Mouse (Mus musculus): ENCODE data around the gene Sdsl. TPM values are rescaled to one million over a fixed set of nuclear protein-coding genes. Genes with fewer than 3 reads are reported as not detected.

The Sdsl gene
- total and polyA plus RNA-seq, 2 experiments from 2014 or later: 20.7 to 30.3 TPM

DNA sequence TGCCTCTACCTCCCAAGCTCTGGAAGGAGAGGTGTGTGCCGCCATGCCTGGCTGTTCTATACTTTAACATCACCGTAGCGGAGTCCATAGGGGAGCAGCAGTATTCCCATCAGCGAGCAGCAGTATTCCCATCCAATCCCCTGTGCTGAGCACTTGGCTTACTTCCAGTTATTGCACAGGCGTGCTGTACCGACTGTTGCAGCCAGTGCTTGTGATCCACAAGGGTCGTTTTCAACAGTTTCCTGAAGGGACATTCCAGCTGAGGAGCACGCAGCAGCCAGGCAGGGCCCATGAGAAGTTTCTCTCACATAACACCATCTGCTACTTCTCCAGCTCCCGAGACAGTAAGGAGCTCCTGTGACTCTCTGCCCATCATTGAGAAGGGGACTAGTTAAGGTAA, 33.9 kb upstream of the Sdsl start:
- Histone ChIP-seq H3K4me1 (ENCODE audit: control insufficient read depth, insufficient read depth) (peaks cover 15% of the 10 kb centered on the region), H3K36me3 (replicated peaks; ENCODE audit: control insufficient read depth, insufficient read depth, low read length) (no peaks in the 10 kb centered on the region), H3K4me3 (ENCODE audit: low read depth, low read length) (no peak overlapping the region), H3K27ac (ENCODE audit: low read depth) (no peak overlapping the region), H3K27me3 (ENCODE audit: control insufficient read depth, insufficient read depth, low read length) (no peaks in the 10 kb centered on the region), H3K4me2 (ENCODE audit: low read depth, low read length) (no peak overlapping the region), H3K9ac (replicated peaks; ENCODE audit: low read depth, low read length) (no peak overlapping the region), H3K9me3 (replicated peaks; ENCODE audit: control insufficient read depth, low read length) (no peaks in the 10 kb centered on the region)
- 25% methylated on average over 9 of the region's 9 CpGs for WGBS
- TF ChIP-seq EP300 (IDR thresholded peaks at IDR 0.05; ENCODE audit: low read depth): no peak
- TF ChIP-seq CTCF (IDR thresholded peaks at IDR 0.05; ENCODE audit: low read depth): no peak
- ATAC-seq (ENCODE audit: insufficient read depth, low read depth): no peak
- DNase-seq (ENCODE audit: low spot score): no peak

DNA sequence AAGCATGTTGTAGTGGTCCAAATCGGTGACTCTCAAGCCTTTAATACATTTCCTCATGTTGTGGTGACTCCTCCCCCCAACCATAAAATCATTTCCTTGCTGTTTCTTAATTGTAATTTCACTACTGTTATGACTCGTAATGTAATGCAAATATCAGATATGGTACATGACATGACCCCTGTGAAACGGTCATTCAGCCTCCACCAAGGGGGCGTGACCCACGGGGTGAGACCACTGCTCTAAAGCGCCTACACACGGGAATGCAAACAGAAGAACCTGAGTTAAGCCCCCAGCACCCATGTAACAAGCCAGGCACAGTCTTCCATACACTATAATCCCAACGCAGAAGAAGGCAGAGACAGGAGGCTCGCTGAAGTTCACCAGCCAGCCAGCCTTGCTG, 33.2 kb upstream of the Sdsl start:
- no peak overlapping the region for H3K4me3 ChIP-seq (ENCODE audit: low read depth, low read length)
- H3K9me3 ChIP-seq (replicated peaks; ENCODE audit: control insufficient read depth, low read length): no peaks in the 10 kb centered on the region
- TF ChIP-seq EP300 (IDR thresholded peaks at IDR 0.05; ENCODE audit: low read depth) (no peak), CTCF (IDR thresholded peaks at IDR 0.05; ENCODE audit: low read depth) (no peak)
- no peak overlapping the region for H3K9ac ChIP-seq (replicated peaks; ENCODE audit: low read depth, low read length)
- H3K4me1 ChIP-seq (ENCODE audit: control insufficient read depth, insufficient read depth): peaks cover 15% of the 10 kb centered on the region
- no peak overlapping the region for H3K27ac ChIP-seq (ENCODE audit: low read depth)
- 62% methylated on average over 9 of the region's 9 CpGs for WGBS
- H3K36me3 ChIP-seq (replicated peaks; ENCODE audit: control insufficient read depth, insufficient read depth, low read length): no peaks in the 10 kb centered on the region
- H3K4me2 ChIP-seq (ENCODE audit: low read depth, low read length): no peak overlapping the region
- ATAC-seq (ENCODE audit: insufficient read depth, low read depth): no peak
- H3K27me3 ChIP-seq (ENCODE audit: control insufficient read depth, insufficient read depth, low read length): no peaks in the 10 kb centered on the region
- DNase-seq (ENCODE audit: low spot score): no peak

DNA sequence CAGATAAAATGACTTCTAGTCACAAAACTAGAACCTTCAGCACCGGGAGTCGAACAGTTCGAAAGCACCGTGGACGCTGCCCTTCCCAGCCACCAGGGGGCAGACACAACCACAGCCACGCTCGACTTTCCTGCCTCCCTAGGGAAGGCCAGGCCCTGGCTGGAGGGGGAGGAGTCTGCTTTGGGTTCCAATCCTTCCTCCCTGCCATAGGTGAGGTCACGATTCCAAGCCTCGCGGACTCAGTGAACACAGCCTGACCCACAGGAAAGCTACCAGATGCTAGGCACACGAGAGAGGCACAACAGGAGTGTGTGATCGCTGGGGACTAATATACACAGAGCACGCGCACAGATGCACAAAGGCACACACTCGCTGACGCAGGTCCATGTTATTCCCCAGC, 32.8 kb upstream of the Sdsl start:
- no peak overlapping the region for H3K27ac ChIP-seq (ENCODE audit: low read depth)
- ATAC-seq (ENCODE audit: insufficient read depth, low read depth): peak; percentile 28; the same call in 1 of the 2 replicates
- H3K4me1 ChIP-seq (ENCODE audit: control insufficient read depth, insufficient read depth): peaks cover 15% of the 10 kb centered on the region
- H3K4me3 ChIP-seq (ENCODE audit: low read depth, low read length): no peak overlapping the region
- peak; percentile 85 for TF ChIP-seq CTCF (IDR thresholded peaks at IDR 0.05; ENCODE audit: low read depth)
- TF ChIP-seq EP300 (IDR thresholded peaks at IDR 0.05; ENCODE audit: low read depth): no peak
- H3K9me3 ChIP-seq (replicated peaks; ENCODE audit: control insufficient read depth, low read length): no peaks in the 10 kb centered on the region
- no peak overlapping the region for H3K9ac ChIP-seq (replicated peaks; ENCODE audit: low read depth, low read length)
- H3K36me3 ChIP-seq (replicated peaks; ENCODE audit: control insufficient read depth, insufficient read depth, low read length): no peaks in the 10 kb centered on the region
- no peak overlapping the region for H3K4me2 ChIP-seq (ENCODE audit: low read depth, low read length)
- no peaks in the 10 kb centered on the region for H3K27me3 ChIP-seq (ENCODE audit: control insufficient read depth, insufficient read depth, low read length)
- peak; percentile 63 for DNase-seq (ENCODE audit: low spot score)
- WGBS: 24% methylated on average over 16 of the region's 16 CpGs

DNA sequence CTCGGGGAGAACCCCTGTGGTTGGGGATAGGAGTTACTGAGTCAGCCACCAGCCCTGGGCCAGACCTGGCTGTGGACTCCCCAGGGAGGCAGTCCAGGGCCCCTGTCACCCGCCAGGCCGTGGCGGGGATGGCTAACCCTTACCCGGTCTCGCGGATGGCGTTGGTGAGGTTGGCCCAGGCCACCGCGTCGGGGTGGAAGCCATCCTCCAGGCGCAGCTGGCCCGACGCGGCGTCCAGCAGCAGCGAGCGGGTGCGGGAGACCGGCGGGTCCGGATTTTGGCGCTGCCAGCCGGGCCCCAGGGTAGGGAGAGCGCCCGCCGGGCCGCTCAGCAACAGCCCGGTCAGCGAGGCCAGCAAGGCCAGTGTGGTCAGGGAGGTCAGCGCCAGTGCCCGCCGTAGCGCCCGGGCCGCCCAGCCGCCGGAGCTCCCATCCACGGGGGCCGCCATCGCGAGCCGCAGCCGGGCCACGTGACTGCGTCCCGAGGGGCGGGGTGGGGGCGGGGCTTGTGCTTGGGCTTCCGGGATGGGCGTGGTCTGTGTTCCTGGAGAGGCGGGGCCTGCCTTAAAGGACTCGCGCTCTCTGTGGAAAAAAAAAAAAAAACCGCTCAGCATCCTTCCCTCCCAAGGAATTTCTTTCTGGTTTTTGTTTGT, 30.7 kb upstream of the Sdsl start, which contains the start of gene Plbd2:
Gene Plbd2, minus strand, starts transcription at position 482 of the 652 bp plus-strand sequence.
- H3K9ac ChIP-seq (replicated peaks; ENCODE audit: low read depth, low read length): peak within 1 kb of the TSS; percentile 83
- H3K27me3 ChIP-seq (ENCODE audit: control insufficient read depth, insufficient read depth, low read length): no peaks in the 10 kb centered on the region
- peaks cover 15% of the 10 kb centered on the region for H3K4me1 ChIP-seq (ENCODE audit: control insufficient read depth, insufficient read depth)
- ATAC-seq (ENCODE audit: insufficient read depth, low read depth): peak; percentile 91
- H3K27ac ChIP-seq (ENCODE audit: low read depth): peak within 1 kb of the TSS; percentile 31
- H3K9me3 ChIP-seq (replicated peaks; ENCODE audit: control insufficient read depth, low read length): no peaks in the 10 kb centered on the region
- peak within 1 kb of the TSS; percentile 93 for H3K4me3 ChIP-seq (ENCODE audit: low read depth, low read length)
- H3K36me3 ChIP-seq (replicated peaks; ENCODE audit: control insufficient read depth, insufficient read depth, low read length): peaks cover 6% of the 10 kb centered on the region; the same call in 1 of the 2 replicates
- TF ChIP-seq CTCF (IDR thresholded peaks at IDR 0.05; ENCODE audit: low read depth) (no peak), EP300 (IDR thresholded peaks at IDR 0.05; ENCODE audit: low read depth) (no peak)
- peak; percentile 89 for DNase-seq (ENCODE audit: low spot score)
- 1% methylated on average over 37 of the region's 55 CpGs for WGBS
- peak within 1 kb of the TSS; percentile 98 for H3K4me2 ChIP-seq (ENCODE audit: low read depth, low read length)

DNA sequence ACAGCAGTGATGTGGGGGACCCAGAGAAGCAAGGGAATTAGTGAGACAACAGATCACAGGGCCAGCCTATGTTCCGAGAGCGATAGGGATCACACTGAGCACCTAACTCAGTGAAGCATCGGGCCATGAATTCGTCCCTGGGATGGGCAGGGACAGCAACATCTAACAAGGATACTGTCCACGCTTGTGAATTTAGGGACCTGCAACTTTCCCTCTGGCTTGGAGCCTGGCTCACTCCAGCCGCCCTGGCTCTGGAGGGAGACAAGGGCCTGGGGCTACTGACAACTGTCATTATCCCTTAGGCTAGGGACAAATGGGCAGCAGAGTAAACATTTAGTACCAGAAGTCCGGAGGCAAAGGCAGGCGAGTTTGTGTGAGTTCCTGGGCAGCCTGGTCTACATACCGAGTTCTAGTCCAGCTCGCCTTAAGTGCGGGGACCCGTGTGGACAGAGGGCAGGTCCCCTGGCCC, 30.1 kb upstream of the Sdsl start:
- Histone ChIP-seq H3K36me3 (replicated peaks; ENCODE audit: control insufficient read depth, insufficient read depth, low read length) (peaks cover 12% of the 10 kb centered on the region; the same call in 1 of the 2 replicates), H3K4me2 (ENCODE audit: low read depth, low read length) (peak overlapping the region; percentile 98), H3K27me3 (ENCODE audit: control insufficient read depth, insufficient read depth, low read length) (no peaks in the 10 kb centered on the region), H3K27ac (ENCODE audit: low read depth) (peak overlapping the region; percentile 31), H3K4me3 (ENCODE audit: low read depth, low read length) (peak overlapping the region; percentile 93), H3K9ac (replicated peaks; ENCODE audit: low read depth, low read length) (peak overlapping the region; percentile 83), H3K9me3 (replicated peaks; ENCODE audit: control insufficient read depth, low read length) (no peaks in the 10 kb centered on the region), H3K4me1 (ENCODE audit: control insufficient read depth, insufficient read depth) (peaks cover 15% of the 10 kb centered on the region)
- ATAC-seq (ENCODE audit: insufficient read depth, low read depth): no peak
- 4% methylated on average over 12 of the region's 12 CpGs for WGBS
- no peak for TF ChIP-seq EP300 (IDR thresholded peaks at IDR 0.05; ENCODE audit: low read depth)
- no peak for TF ChIP-seq CTCF (IDR thresholded peaks at IDR 0.05; ENCODE audit: low read depth)
- no peak for DNase-seq (ENCODE audit: low spot score)
